Mouse (Mus musculus) A20 (cell line): ENCODE data around the gene Zfp276.

Source experiments
- DNase-seq: peaks from one replicate; pipeline ENCODE4 v3.0.0-alpha.2; 2011; ENCODE audit warnings: low read depth, low spot score

Gene Zfp276

DNA sequence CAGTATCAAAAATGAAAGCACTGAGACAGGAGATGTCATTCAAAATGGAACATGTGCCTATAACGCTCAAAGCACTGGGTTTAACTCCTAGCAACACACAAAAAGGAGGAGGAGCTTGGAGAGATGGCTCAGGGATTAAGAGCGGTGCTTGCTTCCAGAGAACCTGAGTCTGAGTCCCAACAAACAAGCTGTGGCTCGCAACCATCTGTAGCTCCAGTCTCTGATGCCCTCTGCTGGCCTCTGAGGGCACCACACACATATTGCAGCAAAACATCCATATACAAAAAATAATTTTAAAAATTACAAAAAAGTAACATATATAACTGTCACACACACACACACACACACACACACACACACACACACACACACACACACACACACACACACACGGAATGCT, 36.2 kb downstream of the Zfp276 start:
- DNase-seq: peak; percentile 48

GRCm38 (mm10) chr8:123290679-123291078, 36.7 kb downstream of the Zfp276 start:
- no peak for DNase-seq

GRCm38 (mm10) chr8:123291716-123292115, 37.7 kb downstream of the Zfp276 start:
- DNase-seq: no peak

DNA sequence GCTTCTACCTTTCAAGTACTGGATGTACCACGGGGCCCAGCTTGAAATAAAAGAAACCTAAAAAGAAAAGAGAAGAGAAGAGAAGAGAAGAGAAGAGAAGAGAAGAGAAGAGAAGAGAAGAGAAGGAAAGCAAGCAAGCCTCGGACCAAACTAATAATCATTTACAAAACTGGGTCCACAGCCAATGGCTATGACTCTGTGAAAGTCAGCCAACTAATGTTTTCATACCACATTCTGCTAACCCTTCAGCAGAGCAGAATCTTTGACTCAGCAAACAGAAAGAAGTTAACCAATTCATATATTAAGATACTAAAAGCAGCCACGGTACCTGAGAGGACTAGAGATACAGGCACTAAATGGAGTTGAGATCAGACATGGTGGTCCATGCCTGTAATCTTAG, 38.3 kb downstream of the Zfp276 start:
- DNase-seq: no peak

- DNase-seq: peak; percentile 12
These were observed 38.8 kb downstream of the Zfp276 start for GRCm38 (mm10) chr8:123292785-123293184.

DNA sequence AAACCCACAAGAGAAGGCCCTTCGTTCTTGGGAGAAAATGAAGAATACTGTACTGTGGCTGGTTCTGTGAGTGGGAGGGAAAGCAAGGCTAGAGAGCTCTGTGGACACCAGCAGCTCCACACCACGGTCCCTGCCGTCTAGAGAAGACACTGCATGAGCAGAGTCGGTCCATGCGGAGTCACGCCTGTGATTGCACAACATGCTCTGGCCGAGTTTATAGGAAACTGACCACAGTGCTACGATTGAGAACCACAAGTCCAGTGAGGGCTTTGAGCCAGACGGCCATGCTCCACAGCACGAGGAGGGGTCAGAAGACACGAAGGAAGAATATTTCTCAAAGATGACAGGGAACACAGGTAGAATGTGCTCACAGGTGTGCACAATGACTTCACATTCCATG, 44.3 kb downstream of the Zfp276 start:
- no peak for DNase-seq

DNA sequence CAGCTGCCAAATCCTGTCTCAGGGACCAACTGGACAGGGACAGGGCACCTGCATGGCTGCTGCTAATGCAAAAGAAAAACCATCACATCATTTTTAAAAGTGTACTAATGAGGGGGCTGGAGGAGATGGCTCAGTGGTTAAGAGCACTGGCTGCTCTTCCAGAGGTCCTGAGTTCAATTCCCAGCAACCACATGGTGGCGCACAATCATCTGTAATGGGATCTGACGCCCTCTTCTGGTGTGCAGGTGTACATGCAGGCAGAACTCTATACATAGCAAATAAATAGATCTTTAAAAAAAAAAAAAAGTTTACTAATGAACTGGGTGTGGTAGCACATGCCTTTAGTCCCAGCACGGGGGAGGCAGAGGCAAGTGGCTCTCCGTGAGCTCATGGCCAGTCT, 54.7 kb downstream of the Zfp276 start:
- DNase-seq: no peak

GRCm38 (mm10) chr8:123317781-123318466, 63.9 kb downstream of the Zfp276 start:
- no peak for DNase-seq

- DNase-seq: peak; percentile 98
These were observed 64.5 kb downstream of the Zfp276 start, which contains the start of gene Fanca for GRCm38 (mm10) chr8:123318467-123318911. Gene Fanca, minus strand, starts transcription at chr8:123318576.
